Mouse (Mus musculus): ENCODE data around the gene Arg1. TPM values are rescaled to one million over a fixed set of nuclear protein-coding genes. Genes with fewer than 3 reads are reported as not detected.

Gene Arg1
- total RNA-seq (2014; fragmentation: Nextera tagmentation) (not detected in 2 replicates), total RNA-seq (2017) (not detected in 2 replicates), polyA plus RNA-seq (2012) (not detected in 2 replicates)

- Histone ChIP-seq H3K36me3 (replicated peaks) (no peaks in the 10 kb centered on the region), H3K4me3 (ENCODE audit: low read depth, low read length) (no peak within 1 kb of the TSS), H3K9me3 (replicated peaks) (no peaks in the 10 kb centered on the region), H3K4me1 (ENCODE audit: insufficient read depth, low read depth, low read length) (no peaks in the 10 kb centered on the region), H3K27me3 (ENCODE audit: insufficient read depth, low read length) (peaks cover 2% of the 10 kb centered on the region; the same call in 1 of the 2 replicates)
- ATAC-seq (ENCODE audit: extremely low read depth, insufficient number of reproducible peaks, low FRiP score, poor library complexity, severe bottlenecking) (no peak), DNase-seq (ENCODE audit: low spot score) (no peak)
- TF ChIP-seq POLR2AphosphoS5 (IDR thresholded peaks at IDR 0.05; ENCODE audit: insufficient replicate concordance, low read depth, low read length): no peak
- TF ChIP-seq CTCF (IDR thresholded peaks at IDR 0.05; ENCODE audit: low read depth, low read length): no peak
- TF ChIP-seq GATA1 (IDR thresholded peaks at IDR 0.05; ENCODE audit: borderline replicate concordance, low read length): no peak
- no peak for TF ChIP-seq GATA2 (IDR thresholded peaks at IDR 0.05; ENCODE audit: borderline replicate concordance, low read depth, low read length)
These were observed at the start of gene Arg1 for GRCm38 (mm10) chr10:24926962-24927720. Gene Arg1 (minus strand): TSS chr10:24927484.

DNA sequence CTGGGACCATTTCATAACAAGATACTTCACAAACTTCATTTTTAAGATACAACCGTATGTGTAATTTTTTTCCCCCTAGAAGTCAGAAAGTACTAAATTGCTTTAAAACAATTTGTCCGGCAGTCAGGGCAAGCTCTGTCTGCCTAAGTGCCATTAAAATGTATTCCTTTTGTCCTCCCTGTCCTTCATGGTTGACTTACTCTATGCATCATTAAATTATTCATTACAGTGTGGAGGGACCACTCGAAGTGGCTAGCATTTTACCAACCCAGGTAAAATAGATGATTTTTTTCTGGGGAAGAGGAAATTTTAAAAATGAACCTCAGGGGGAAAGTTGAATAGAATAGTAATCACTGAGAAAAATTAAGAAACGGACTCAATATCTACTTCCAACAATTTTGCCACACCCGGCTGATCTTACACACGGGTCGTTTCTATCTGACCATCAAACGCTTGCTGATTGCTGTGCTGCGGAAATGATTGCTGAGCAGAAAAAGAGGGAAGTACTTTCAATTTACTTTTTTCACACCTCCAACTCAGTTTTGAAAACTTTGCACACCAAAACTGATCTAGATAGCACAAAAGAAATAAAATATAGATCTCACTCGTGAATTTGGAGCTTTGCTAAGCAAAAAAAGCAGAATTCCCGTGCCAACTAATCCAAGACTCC is 46.7 kb upstream of the Arg1 start:
- Histone ChIP-seq H3K36me3 (replicated peaks) (no peaks in the 10 kb centered on the region), H3K27me3 (ENCODE audit: insufficient read depth, low read length) (peaks cover 12% of the 10 kb centered on the region; the same call in 1 of the 2 replicates), H3K9me3 (replicated peaks) (no peaks in the 10 kb centered on the region), H3K4me3 (ENCODE audit: low read depth, low read length) (no peak overlapping the region), H3K4me1 (ENCODE audit: insufficient read depth, low read depth, low read length) (no peaks in the 10 kb centered on the region)
- no peak for ATAC-seq (ENCODE audit: extremely low read depth, insufficient number of reproducible peaks, low FRiP score, poor library complexity, severe bottlenecking)
- no peak for DNase-seq (ENCODE audit: low spot score)
- TF ChIP-seq TAL1 (conservative IDR thresholded peaks at IDR 0.05; ENCODE audit: low read depth, low read length) (no peak), GATA1 (IDR thresholded peaks at IDR 0.05; ENCODE audit: borderline replicate concordance, low read length) (no peak), POLR2AphosphoS5 (IDR thresholded peaks at IDR 0.05; ENCODE audit: insufficient replicate concordance, low read depth, low read length) (no peak), CTCF (IDR thresholded peaks at IDR 0.05; ENCODE audit: low read depth, low read length) (no peak), GATA2 (IDR thresholded peaks at IDR 0.05; ENCODE audit: borderline replicate concordance, low read depth, low read length) (no peak)

DNA sequence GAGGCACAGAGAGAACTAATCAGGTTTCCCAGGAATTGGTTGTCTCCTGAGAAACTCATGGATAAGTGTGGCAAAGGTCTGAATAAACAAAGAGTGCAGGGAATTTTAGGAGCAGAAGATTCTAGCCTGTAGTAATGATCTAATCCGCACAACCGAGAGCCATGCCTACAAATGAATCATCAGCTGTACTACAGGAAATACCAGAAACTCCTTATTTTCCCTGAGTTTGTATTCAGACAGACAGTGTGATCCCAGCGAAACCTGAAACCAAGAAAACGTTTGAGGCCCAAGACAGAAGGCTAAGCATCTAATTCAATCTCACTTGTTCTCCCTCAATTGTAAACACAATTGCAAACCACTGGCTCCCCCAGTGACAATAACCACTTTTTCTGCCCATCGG is 46.1 kb upstream of the Arg1 start:
- H3K4me1 ChIP-seq (ENCODE audit: insufficient read depth, low read depth, low read length): no peaks in the 10 kb centered on the region
- no peak for ATAC-seq (ENCODE audit: extremely low read depth, insufficient number of reproducible peaks, low FRiP score, poor library complexity, severe bottlenecking)
- TF ChIP-seq GATA1 (IDR thresholded peaks at IDR 0.05; ENCODE audit: borderline replicate concordance, low read length): no peak
- no peak for TF ChIP-seq GATA2 (IDR thresholded peaks at IDR 0.05; ENCODE audit: borderline replicate concordance, low read depth, low read length)
- no peak for TF ChIP-seq CTCF (IDR thresholded peaks at IDR 0.05; ENCODE audit: low read depth, low read length)
- TF ChIP-seq POLR2AphosphoS5 (IDR thresholded peaks at IDR 0.05; ENCODE audit: insufficient replicate concordance, low read depth, low read length): no peak

GRCm38 (mm10) chr10:24972923-24973322 is 45.6 kb upstream of the Arg1 start:
- no peak for DNase-seq (ENCODE audit: low spot score)
- H3K4me1 ChIP-seq (ENCODE audit: insufficient read depth, low read depth, low read length): no peaks in the 10 kb centered on the region
- peaks cover 12% of the 10 kb centered on the region; the same call in 1 of the 2 replicates for H3K27me3 ChIP-seq (ENCODE audit: insufficient read depth, low read length)
- no peak overlapping the region for H3K4me3 ChIP-seq (ENCODE audit: low read depth, low read length)
- no peaks in the 10 kb centered on the region for H3K9me3 ChIP-seq (replicated peaks)
- no peaks in the 10 kb centered on the region for H3K36me3 ChIP-seq (replicated peaks)
- no peak for ATAC-seq (ENCODE audit: extremely low read depth, insufficient number of reproducible peaks, low FRiP score, poor library complexity, severe bottlenecking)
- TF ChIP-seq GATA2 (IDR thresholded peaks at IDR 0.05; ENCODE audit: borderline replicate concordance, low read depth, low read length) (no peak), GATA1 (IDR thresholded peaks at IDR 0.05; ENCODE audit: borderline replicate concordance, low read length) (no peak), POLR2AphosphoS5 (IDR thresholded peaks at IDR 0.05; ENCODE audit: insufficient replicate concordance, low read depth, low read length) (no peak), CTCF (IDR thresholded peaks at IDR 0.05; ENCODE audit: low read depth, low read length) (no peak)

More for the DNA sequence above, 46.1 kb upstream of the Arg1 start:
- H3K27me3 ChIP-seq (ENCODE audit: insufficient read depth, low read length): peaks cover 12% of the 10 kb centered on the region; the same call in 1 of the 2 replicates
- no peak for DNase-seq (ENCODE audit: low spot score)
- no peaks in the 10 kb centered on the region for H3K9me3 ChIP-seq (replicated peaks)
- H3K36me3 ChIP-seq (replicated peaks): no peaks in the 10 kb centered on the region
- no peak overlapping the region for H3K4me3 ChIP-seq (ENCODE audit: low read depth, low read length)

GRCm38 (mm10) chr10:24965821-24966550 is 38.7 kb upstream of the Arg1 start:
- ATAC-seq (ENCODE audit: extremely low read depth, insufficient number of reproducible peaks, low FRiP score, poor library complexity, severe bottlenecking): no peak

GRCm38 (mm10) chr10:24961889-24962288 is 34.6 kb upstream of the Arg1 start:
- ATAC-seq (ENCODE audit: extremely low read depth, insufficient number of reproducible peaks, low FRiP score, poor library complexity, severe bottlenecking): no peak

More at GRCm38 (mm10) chr10:24965821-24966550, 38.7 kb upstream of the Arg1 start:
- TF ChIP-seq TAL1 (conservative IDR thresholded peaks at IDR 0.05; ENCODE audit: low read depth, low read length) (no peak), GATA2 (IDR thresholded peaks at IDR 0.05; ENCODE audit: borderline replicate concordance, low read depth, low read length) (no peak), GATA1 (IDR thresholded peaks at IDR 0.05; ENCODE audit: borderline replicate concordance, low read length) (no peak)
- Histone ChIP-seq H3K9me3 (replicated peaks) (no peaks in the 10 kb centered on the region), H3K36me3 (replicated peaks) (no peaks in the 10 kb centered on the region), H3K27me3 (ENCODE audit: insufficient read depth, low read length) (peaks cover 15% of the 10 kb centered on the region), H3K4me3 (ENCODE audit: low read depth, low read length) (no peak overlapping the region), H3K4me1 (ENCODE audit: insufficient read depth, low read depth, low read length) (no peaks in the 10 kb centered on the region)
- no peak for DNase-seq (ENCODE audit: low spot score)

More at GRCm38 (mm10) chr10:24961889-24962288, 34.6 kb upstream of the Arg1 start:
- Histone ChIP-seq H3K36me3 (replicated peaks) (no peaks in the 10 kb centered on the region), H3K27me3 (ENCODE audit: insufficient read depth, low read length) (peaks cover 15% of the 10 kb centered on the region), H3K9me3 (replicated peaks) (no peaks in the 10 kb centered on the region), H3K4me3 (ENCODE audit: low read depth, low read length) (no peak overlapping the region), H3K4me1 (ENCODE audit: insufficient read depth, low read depth, low read length) (no peaks in the 10 kb centered on the region)
- DNase-seq (ENCODE audit: low spot score): no peak
- TF ChIP-seq GATA2 (IDR thresholded peaks at IDR 0.05; ENCODE audit: borderline replicate concordance, low read depth, low read length) (no peak), GATA1 (IDR thresholded peaks at IDR 0.05; ENCODE audit: borderline replicate concordance, low read length) (no peak), POLR2AphosphoS5 (IDR thresholded peaks at IDR 0.05; ENCODE audit: insufficient replicate concordance, low read depth, low read length) (no peak), TAL1 (conservative IDR thresholded peaks at IDR 0.05; ENCODE audit: low read depth, low read length) (no peak), CTCF (IDR thresholded peaks at IDR 0.05; ENCODE audit: low read depth, low read length) (no peak)
